Mouse (Mus musculus) MEL (cell line): ENCODE results near the gene Trpv4. TPM values are rescaled to one million over a fixed set of nuclear protein-coding genes. Genes with fewer than 3 reads are reported as not detected.

ENCODE experiments used
- DNase-seq: peaks from one replicate; pipeline ENCODE4 v3.0.0; 2011; ENCODE audit warnings: low read depth, low spot score
- H3K27ac ChIP-seq: 2 replicates; pipeline ENCODE4 v1.5.1; 2012; ENCODE audit warnings: low read depth, mild to moderate bottlenecking, control low read depth, low read length, moderate library complexity; ENCODE audit not compliant: control insufficient read depth
- H3K27me3 ChIP-seq, 2 experiments: fragments of 150-350 bp in 1 of 2; sonication (generic) in 1 of 2; 2 replicates each; pipeline ENCODE4 v1.6.1; 2012; ENCODE audit warnings: low read length in 2 of 2, mild to moderate bottlenecking in 2 of 2, improper control_type of control experiment in 1 of 2, moderate library complexity in 1 of 2; ENCODE audit not compliant: insufficient read depth in 2 of 2, control insufficient read depth in 1 of 2
- H3K36me3 ChIP-seq, 2 experiments: 2 replicates each; pipeline ENCODE4 v1.6.1; 2012 to 2014; ENCODE audit warnings: low read length in 2 of 2, improper control_type of control experiment in 1 of 2, inconsistent platforms in 1 of 2, mild to moderate bottlenecking in 1 of 2; ENCODE audit not compliant: insufficient read depth in 2 of 2, control insufficient read depth in 1 of 2
- H3K4me1 ChIP-seq, 2 experiments: fragments of 150-350 bp in 1 of 2; sonication (generic) in 1 of 2; 2 replicates each; pipeline ENCODE4 v1.6.1; 2012; ENCODE audit warnings: low read length in 2 of 2, improper control_type of control experiment in 1 of 2, mild to moderate bottlenecking in 1 of 2; ENCODE audit not compliant: insufficient read depth in 2 of 2, control insufficient read depth in 1 of 2
- H3K4me3 ChIP-seq, 2 experiments: fragments of 150-350 bp in 1 of 2; sonication (generic) in 1 of 2; 2 replicates each; pipeline ENCODE4 v1.5.1; 2012; ENCODE audit warnings: low read depth in 2 of 2, low read length in 2 of 2, mild to moderate bottlenecking in 2 of 2, moderate library complexity in 2 of 2, control low read depth in 1 of 2, improper control_type of control experiment in 1 of 2; ENCODE audit not compliant: control insufficient read depth in 1 of 2, insufficient read depth in 1 of 2
- H3K79me2 ChIP-seq: 2 replicates; pipeline ENCODE4 v1.6.1; 2012; ENCODE audit warnings: mild to moderate bottlenecking, low read length, moderate library complexity; ENCODE audit not compliant: control insufficient read depth, poor library complexity, insufficient read depth
- H3K9ac ChIP-seq: 2 replicates; pipeline ENCODE4 v1.6.1; 2012; ENCODE audit warnings: low read depth, mild to moderate bottlenecking, control low read depth, low read length, moderate library complexity; ENCODE audit not compliant: control insufficient read depth, poor library complexity, severe bottlenecking
- H3K9me3 ChIP-seq: fragments of 150-350 bp; sonication (generic); replicated peaks from 2 replicates; pipeline ENCODE4 v1.6.1; 2012; ENCODE audit warnings: mild to moderate bottlenecking, low read length, improper control_type of control experiment, moderate library complexity; ENCODE audit not compliant: insufficient read depth
- BHLHE40 ChIP-seq: IDR thresholded peaks from 2 replicates; pipeline ENCODE4 v1.6.1; 2012; ENCODE audit warnings: low read depth, mild to moderate bottlenecking, inconsistent platforms, low read length, improper control_type of control experiment, borderline replicate concordance
- CHD1 ChIP-seq: IDR thresholded peaks from 2 replicates; pipeline ENCODE4 v1.6.1; 2012; ENCODE audit warnings: low read depth, mild to moderate bottlenecking, inconsistent platforms, low read length, improper control_type of control experiment
- CHD2 ChIP-seq: IDR thresholded peaks from 2 replicates; pipeline ENCODE4 v1.6.1; 2011; ENCODE audit warnings: low read length, improper control_type of control experiment
- CTCF ChIP-seq, 3 experiments: IDR thresholded peaks in 2 of 3; conservative IDR thresholded peaks in 1 of 3; 2 replicates each; pipeline ENCODE4 v1.5.1; 2011 to 2012; ENCODE audit warnings: low read length in 3 of 3, low read depth in 2 of 3, mild to moderate bottlenecking in 2 of 3, improper control_type of control experiment in 1 of 3, inconsistent platforms in 1 of 3, mixed read lengths in 1 of 3, moderate library complexity in 1 of 3; ENCODE audit not compliant: control insufficient read depth in 1 of 3, insufficient read depth in 1 of 3, poor library complexity in 1 of 3, severe bottlenecking in 1 of 3
- E2F4 ChIP-seq: IDR thresholded peaks from 2 replicates; pipeline ENCODE4 v1.6.1; 2011; ENCODE audit warnings: low read depth, low read length, improper control_type of control experiment, borderline replicate concordance
- ELF1 ChIP-seq: IDR thresholded peaks from 2 replicates; pipeline ENCODE4 v1.6.1; 2014; ENCODE audit warnings: low read depth, mild to moderate bottlenecking, inconsistent platforms, low read length, improper control_type of control experiment, moderate library complexity
- ETS1 ChIP-seq: IDR thresholded peaks from 2 replicates; pipeline ENCODE4 v1.6.1; 2012; ENCODE audit warnings: low read depth, mild to moderate bottlenecking, inconsistent platforms, low read length, improper control_type of control experiment, moderate library complexity
- GABPA ChIP-seq: IDR thresholded peaks from 2 replicates; pipeline ENCODE4 v1.6.1; 2012; ENCODE audit warnings: low read depth, mild to moderate bottlenecking, inconsistent platforms, low read length, improper control_type of control experiment, moderate library complexity
- GATA1 ChIP-seq: IDR thresholded peaks from 2 replicates; pipeline ENCODE4 v1.6.1; 2011; ENCODE audit warnings: low read depth, low read length, improper control_type of control experiment
- HCFC1 ChIP-seq: IDR thresholded peaks from 2 replicates; pipeline ENCODE4 v1.6.1; 2012; ENCODE audit warnings: low read depth, mild to moderate bottlenecking, inconsistent platforms, low read length, improper control_type of control experiment, moderate library complexity
- JUND ChIP-seq: IDR thresholded peaks from 2 replicates; pipeline ENCODE4 v1.6.1; 2011; ENCODE audit warnings: low read depth, mild to moderate bottlenecking, improper control_type of control experiment, low read length
- KAT2A ChIP-seq: conservative IDR thresholded peaks from 2 replicates; pipeline ENCODE4 v1.6.1; 2012; ENCODE audit warnings: low read depth, low read length, improper control_type of control experiment, inconsistent platforms
- MAFK ChIP-seq: IDR thresholded peaks from 2 replicates; pipeline ENCODE4 v1.6.1; 2011; ENCODE audit warnings: low read depth, mild to moderate bottlenecking, low read length, improper control_type of control experiment, borderline replicate concordance
- MAX ChIP-seq: IDR thresholded peaks from 2 replicates; pipeline ENCODE4 v1.6.1; 2011; ENCODE audit warnings: low read length, improper control_type of control experiment
- MEF2A ChIP-seq: IDR thresholded peaks from 2 replicates; pipeline ENCODE4 v1.6.1; 2014; ENCODE audit warnings: low read depth, mild to moderate bottlenecking, inconsistent platforms, low read length, improper control_type of control experiment; ENCODE audit not compliant: poor library complexity, insufficient replicate concordance, severe bottlenecking; ENCODE audit errors: extremely low read depth
- MXI1 ChIP-seq: IDR thresholded peaks from 2 replicates; pipeline ENCODE4 v1.6.1; 2011; ENCODE audit warnings: mild to moderate bottlenecking, low read depth, low read length, improper control_type of control experiment
- MYB ChIP-seq: IDR thresholded peaks from 2 replicates; pipeline ENCODE4 v1.6.1; 2011; ENCODE audit warnings: mild to moderate bottlenecking, low read depth, low read length, improper control_type of control experiment
- MYC ChIP-seq: IDR thresholded peaks from 2 replicates; pipeline ENCODE4 v1.6.1; 2011; ENCODE audit warnings: low read depth, mild to moderate bottlenecking, low read length, improper control_type of control experiment, moderate library complexity
- NELFE ChIP-seq: IDR thresholded peaks from 2 replicates; pipeline ENCODE4 v1.6.1; 2011; ENCODE audit warnings: low read depth, low read length, improper control_type of control experiment
- NRF1 ChIP-seq: IDR thresholded peaks from 2 replicates; pipeline ENCODE4 v1.6.1; 2014; ENCODE audit warnings: low read depth, mild to moderate bottlenecking, inconsistent platforms, low read length, improper control_type of control experiment, moderate library complexity; ENCODE audit not compliant: poor library complexity, insufficient read depth, severe bottlenecking
- POLR2AphosphoS2 ChIP-seq: IDR thresholded peaks from 2 replicates; pipeline ENCODE4 v1.6.1; 2011; ENCODE audit warnings: low read length, improper control_type of control experiment
- POLR2AphosphoS5 ChIP-seq: IDR thresholded peaks from 2 replicates; pipeline ENCODE4 v1.6.1; 2012; ENCODE audit warnings: low read depth, borderline replicate concordance, mild to moderate bottlenecking, inconsistent platforms, low read length, moderate library complexity, mixed read lengths
- RAD21 ChIP-seq: IDR thresholded peaks from 2 replicates; pipeline ENCODE4 v1.6.1; 2011; ENCODE audit warnings: mild to moderate bottlenecking, low read depth, low read length, improper control_type of control experiment
- RCOR1 ChIP-seq: IDR thresholded peaks from 2 replicates; pipeline ENCODE4 v1.6.1; 2012; ENCODE audit warnings: low read depth, mild to moderate bottlenecking, inconsistent platforms, low read length, improper control_type of control experiment
- SMC3 ChIP-seq: IDR thresholded peaks from 2 replicates; pipeline ENCODE4 v1.6.1; 2011; ENCODE audit warnings: low read depth, low read length, improper control_type of control experiment
- TAL1 ChIP-seq: IDR thresholded peaks from 2 replicates; pipeline ENCODE4 v1.6.1; 2012; ENCODE audit warnings: mild to moderate bottlenecking, inconsistent platforms, low read length, moderate library complexity, mixed read lengths
- TBP ChIP-seq: IDR thresholded peaks from 2 replicates; pipeline ENCODE4 v1.8.0; 2011; ENCODE audit warnings: low read depth, low read length, improper control_type of control experiment
- TCF12 ChIP-seq: IDR thresholded peaks from 2 replicates; pipeline ENCODE4 v1.6.1; 2014; ENCODE audit warnings: low read depth, mild to moderate bottlenecking, inconsistent platforms, low read length, improper control_type of control experiment, moderate library complexity
- UBTF ChIP-seq: IDR thresholded peaks from 2 replicates; pipeline ENCODE4 v1.6.1; 2012; ENCODE audit warnings: low read depth, mild to moderate bottlenecking, inconsistent platforms, low read length, improper control_type of control experiment, moderate library complexity, borderline replicate concordance; ENCODE audit not compliant: insufficient read depth
- USF2 ChIP-seq, 2 experiments: IDR thresholded peaks; 2 replicates each; pipeline ENCODE4 v1.6.1; 2011 to 2012; ENCODE audit warnings: improper control_type of control experiment in 2 of 2, low read length in 2 of 2, borderline replicate concordance in 1 of 2, inconsistent platforms in 1 of 2, low read depth in 1 of 2, mild to moderate bottlenecking in 1 of 2; ENCODE audit not compliant: insufficient read depth in 1 of 2
- ZC3H11A ChIP-seq: IDR thresholded peaks from 2 replicates; pipeline ENCODE4 v1.6.1; 2012; ENCODE audit warnings: low read depth, mild to moderate bottlenecking, inconsistent platforms, low read length, improper control_type of control experiment
- ZMIZ1 ChIP-seq: IDR thresholded peaks from 2 replicates; pipeline ENCODE4 v1.6.1; 2012; ENCODE audit warnings: low read depth, mild to moderate bottlenecking, inconsistent platforms, low read length, improper control_type of control experiment, moderate library complexity
- ZNF384 ChIP-seq: IDR thresholded peaks from 2 replicates; pipeline ENCODE4 v1.6.1; 2012; ENCODE audit warnings: low read depth, mild to moderate bottlenecking, inconsistent platforms, low read length, improper control_type of control experiment
- polyA plus RNA-seq, 2 experiments: library from polyadenylated mRNA; stranded (reverse) in 1 of 2; unstranded in 1 of 2; fragments of >175 nt in 1 of 2; fragments of >200 nt in 1 of 2; gene quantifications; 2 replicates each; pipeline versions ENCODE4 v1.2.1 to v1.2.4; 2012; ENCODE audit warnings: low replicate concordance in 2 of 2, low read depth in 1 of 2; ENCODE audit not compliant: insufficient read length in 2 of 2, insufficient read depth in 1 of 2, missing spikeins in 1 of 2
- total RNA-seq: library from RNA; depleted of rRNA; stranded (reverse); fragments of 300-350 nt; gene quantifications from 2 replicates; pipeline ENCODE4 v1.2.3, GENCODE M21; 2012

Gene Trpv4
- total and polyA plus RNA-seq, 3 experiments: 0.29 TPM; not detected in 2

DNA sequence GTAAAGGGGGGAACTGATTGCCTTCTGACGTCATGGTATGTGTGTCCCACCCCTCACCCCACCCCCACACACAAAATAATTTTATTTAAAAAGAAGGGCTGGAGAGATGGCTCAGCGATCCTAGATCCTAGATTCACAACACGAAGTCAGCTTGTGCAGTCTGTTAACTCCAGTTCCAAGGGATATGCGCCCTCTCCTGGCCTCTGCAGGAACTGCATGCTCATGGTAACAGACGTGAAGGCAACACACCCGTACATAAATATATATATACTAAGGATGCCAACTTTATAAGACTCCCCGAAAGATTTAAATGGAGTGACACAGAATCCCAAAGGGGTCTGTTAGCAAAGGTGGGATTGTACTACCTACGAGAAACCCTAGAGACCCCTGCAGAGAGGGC, 39.4 kb downstream of the Trpv4 start:
- no peaks in the 10 kb centered on the region for H3K79me2 ChIP-seq
- no peak overlapping the region for H3K9ac ChIP-seq
- H3K36me3 ChIP-seq: no peaks in the 10 kb centered on the region
- no peaks in the 10 kb centered on the region for H3K4me1 ChIP-seq
- no peaks in the 10 kb centered on the region for H3K27me3 ChIP-seq
- H3K4me3 ChIP-seq: no peak overlapping the region
- TF ChIP-seq UBTF: no peak
- TF ChIP-seq ZC3H11A: peak; percentile 52
- TF ChIP-seq GATA1: no peak
- peak; percentile 53 for TF ChIP-seq RAD21
- TF ChIP-seq KAT2A: no peak
- no peak for TF ChIP-seq E2F4
- TF ChIP-seq ETS1: no peak
- no peak for TF ChIP-seq GABPA
- TF ChIP-seq MAFK: no peak
- 0 out of 2 replicates have a peak, but pooled peaks have one; percentile 23 for TF ChIP-seq ZNF384
- TF ChIP-seq CHD2: no peak
- TF ChIP-seq NELFE: no peak
- TF ChIP-seq USF2 (IDR thresholded peaks at IDR 0.05; ENCODE audit: borderline replicate concordance in 1 of 2, insufficient read depth in 1 of 2, low read depth in 1 of 2, low read length in 2 of 2): no peak
- TF ChIP-seq MAX: no peak
- TF ChIP-seq NRF1: no peak
- peak; percentile 76 for TF ChIP-seq SMC3
- TF ChIP-seq MYC: no peak
- no peak for TF ChIP-seq CHD1
- TF ChIP-seq ELF1: no peak
- no peak for TF ChIP-seq MXI1
- no peak for TF ChIP-seq TCF12
- no peak for TF ChIP-seq MYB
- TF ChIP-seq POLR2AphosphoS2: no peak
- TF ChIP-seq RCOR1: no peak
- peak; percentile 89 to 92 (median 92) for TF ChIP-seq CTCF (IDR thresholded peaks at IDR 0.05 in 2 of 3, conservative IDR thresholded peaks at IDR 0.05 in 1 of 3; ENCODE audit: control insufficient read depth in 1 of 3, insufficient read depth in 1 of 3, low read depth in 2 of 3, low read length in 3 of 3, poor library complexity in 1 of 3, severe bottlenecking in 1 of 3)
- no peak for TF ChIP-seq HCFC1
- no peak for TF ChIP-seq TBP
- TF ChIP-seq POLR2AphosphoS5: no peak
- TF ChIP-seq ZMIZ1: no peak
- no peak; the same call in 1 of the 2 replicates for TF ChIP-seq JUND
- no peak for TF ChIP-seq BHLHE40
- TF ChIP-seq TAL1: no peak
- no peak for TF ChIP-seq MEF2A
- TF ChIP-seq, all 39 proteins: peak for 5
- H3K27ac ChIP-seq: no peak overlapping the region
- peak; percentile 88 for DNase-seq
- no peaks in the 10 kb centered on the region for H3K9me3 ChIP-seq
